Mouse (Mus musculus) forebrain, embryonic 16.5 days (tissue): ENCODE results near the gene Patl2. TPM values are rescaled to one million over a fixed set of nuclear protein-coding genes. Genes with fewer than 3 reads are reported as not detected.

Experiments
- ATAC-seq: fragments of 200-750 bp; cut with Nextera tagmentation; 2 replicates; pipeline ENCODE4 v1.8.0; 2017; ENCODE audit warnings: mild to moderate bottlenecking, moderate library complexity
- H3K27ac ChIP-seq: fragments of 300-500 bp; sonication (generic); 2 replicates; pipeline ENCODE4 v1.5.1; 2014; ENCODE audit warnings: low read length, control low read depth
- H3K27me3 ChIP-seq: fragments of 300-500 bp; sonication (generic); replicated peaks from 2 replicates; pipeline ENCODE4 v1.6.1; 2014; ENCODE audit warnings: low read length; ENCODE audit not compliant: control insufficient read depth, insufficient read depth
- H3K36me3 ChIP-seq: fragments of 300-500 bp; sonication (generic); 2 replicates; pipeline ENCODE4 v1.6.1; 2014; ENCODE audit not compliant: control insufficient read depth, insufficient read depth
- H3K4me1 ChIP-seq: fragments of 300-500 bp; sonication (generic); replicated peaks from 2 replicates; pipeline ENCODE4 v1.6.1; 2014; ENCODE audit warnings: low read length; ENCODE audit not compliant: control insufficient read depth, insufficient read depth
- H3K4me2 ChIP-seq: fragments of 300-500 bp; sonication (generic); 2 replicates; pipeline ENCODE4 v1.6.1; 2014; ENCODE audit warnings: mild to moderate bottlenecking, low read length, control low read depth
- H3K4me3 ChIP-seq: fragments of 300-500 bp; sonication (generic); replicated peaks from 2 replicates; pipeline ENCODE4 v1.5.1; 2014; ENCODE audit warnings: mild to moderate bottlenecking, low read length, control low read depth
- H3K9ac ChIP-seq: fragments of 300-500 bp; sonication (generic); replicated peaks from 2 replicates; pipeline ENCODE4 v1.6.1; 2014; ENCODE audit warnings: low read depth, low read length, control low read depth
- H3K9me3 ChIP-seq: fragments of 300-500 bp; sonication (generic); 2 replicates; pipeline ENCODE4 v1.6.1; 2016; ENCODE audit warnings: low read length; ENCODE audit not compliant: control insufficient read depth
- WGBS: fragments of 180-500 bp; shearing (Covaris S2); extraction: QIAGEN DNeasy Blood & Tissue Kit; methylation state at CpG from one replicate; pipeline ENCODE4 v1.1.7; 2014; 5-methylcytosine and 5-hydroxymethylcytosine counted together
- polyA plus RNA-seq: library from polyadenylated mRNA; unstranded; fragments of >200 nt; fragmentation: Nextera tagmentation; extraction: Ambion mirVana; gene quantifications from 2 replicates; pipeline ENCODE4 v1.2.1, GENCODE M21; 2015

The Patl2 gene
- polyA plus RNA-seq, 1 experiment from 2014 or later, result not detected

DNA sequence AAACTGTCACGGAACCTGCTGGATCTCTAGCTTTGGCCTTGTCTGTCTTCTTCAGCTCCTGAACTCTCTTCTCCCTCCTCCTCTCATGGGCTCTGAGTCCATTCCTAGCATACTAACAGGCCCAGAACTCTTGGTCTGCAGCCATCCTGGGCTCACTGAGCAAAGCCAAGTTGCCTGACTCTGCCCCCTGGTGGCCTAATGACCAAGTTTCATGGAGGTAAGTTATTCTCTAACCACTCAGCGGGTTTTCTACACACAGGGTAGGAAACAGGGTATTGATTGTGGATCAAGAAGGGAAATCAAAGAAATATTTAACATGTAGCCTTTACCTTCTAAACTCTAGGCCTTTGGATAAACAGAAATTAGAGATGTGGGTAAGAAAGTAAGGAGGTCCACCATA is 25.3 kb downstream of the Patl2 start, which contains the start of gene Trim69:
TSS of gene Trim69 (plus strand) at position 21 of the 400 bp plus-strand sequence.
- H3K9ac ChIP-seq, result no peak within 1 kb of the TSS

DNA sequence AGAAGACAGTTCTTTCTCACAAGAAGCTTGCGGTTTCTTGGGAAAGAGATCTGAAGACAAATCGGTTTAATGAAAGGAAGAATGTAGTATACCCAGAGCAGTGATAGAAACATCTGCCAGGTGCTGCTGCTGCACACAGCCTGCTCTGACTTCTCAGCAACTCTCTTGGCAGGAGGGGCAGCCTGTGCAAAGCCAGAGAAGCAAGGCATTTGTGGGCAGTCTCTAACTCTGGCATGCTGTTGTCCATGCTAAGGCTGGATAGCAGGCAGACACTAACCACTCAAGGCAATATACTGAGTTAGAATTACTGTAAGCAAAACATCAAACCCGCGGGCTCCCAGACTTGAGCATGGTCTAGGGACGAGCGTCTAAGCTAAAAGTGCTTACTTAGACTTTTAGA is 26.3 kb downstream of the Patl2 start:
- Histone ChIP-seq H3K27ac (no peak overlapping the region), H3K4me1 (no peaks in the 10 kb centered on the region), H3K27me3 (no peaks in the 10 kb centered on the region), H3K4me2 (no peak overlapping the region), H3K36me3 (no peaks in the 10 kb centered on the region), H3K9ac (no peak overlapping the region), H3K4me3 (no peak overlapping the region), H3K9me3 (no peaks in the 10 kb centered on the region)
- ATAC-seq, result no peak
- WGBS, result 91% methylated on average over 6 of the region's 6 CpGs

More for the DNA sequence above, 25.3 kb downstream of the Patl2 start, which contains the start of gene Trim69:
- Histone ChIP-seq H3K36me3 (no peaks in the 10 kb centered on the region), H3K4me3 (no peak within 1 kb of the TSS), H3K27me3 (no peaks in the 10 kb centered on the region), H3K4me1 (no peaks in the 10 kb centered on the region), H3K9me3 (no peaks in the 10 kb centered on the region), H3K4me2 (no peak within 1 kb of the TSS), H3K27ac (no peak within 1 kb of the TSS)
- 39% methylated on average over 2 of the region's 2 CpGs for WGBS
- ATAC-seq, result peak; percentile 73

DNA sequence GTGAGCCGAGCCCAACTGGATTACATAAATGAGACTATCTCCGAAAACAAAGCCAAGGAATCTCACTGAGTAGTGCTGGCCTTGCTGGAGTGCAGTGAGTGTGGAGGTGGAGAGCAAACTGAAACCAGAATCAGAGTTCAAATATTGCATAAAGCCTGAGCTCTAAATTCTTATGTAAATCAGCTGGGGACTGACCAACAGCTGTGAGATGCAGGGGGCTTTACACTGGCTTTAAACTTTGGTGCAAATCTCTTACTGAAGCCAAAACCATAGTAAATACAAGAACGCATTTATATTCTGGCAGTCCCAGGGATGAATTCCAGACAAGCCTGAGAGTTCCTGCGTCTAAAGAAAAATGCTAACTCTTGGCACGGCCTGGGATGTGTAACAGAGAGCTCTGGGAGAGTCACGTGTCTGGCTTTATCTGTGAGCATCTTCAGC is 27.6 kb downstream of the Patl2 start:
- no peaks in the 10 kb centered on the region for H3K27me3 ChIP-seq
- ATAC-seq, result no peak
- WGBS, result 50% methylated on average over 6 of the region's 6 CpGs
- H3K27ac ChIP-seq, result no peak overlapping the region
- no peak overlapping the region for H3K4me3 ChIP-seq
- no peak overlapping the region for H3K9ac ChIP-seq
- no peaks in the 10 kb centered on the region for H3K36me3 ChIP-seq
- no peaks in the 10 kb centered on the region for H3K4me1 ChIP-seq
- H3K9me3 ChIP-seq, result no peaks in the 10 kb centered on the region
- no peak overlapping the region for H3K4me2 ChIP-seq

DNA sequence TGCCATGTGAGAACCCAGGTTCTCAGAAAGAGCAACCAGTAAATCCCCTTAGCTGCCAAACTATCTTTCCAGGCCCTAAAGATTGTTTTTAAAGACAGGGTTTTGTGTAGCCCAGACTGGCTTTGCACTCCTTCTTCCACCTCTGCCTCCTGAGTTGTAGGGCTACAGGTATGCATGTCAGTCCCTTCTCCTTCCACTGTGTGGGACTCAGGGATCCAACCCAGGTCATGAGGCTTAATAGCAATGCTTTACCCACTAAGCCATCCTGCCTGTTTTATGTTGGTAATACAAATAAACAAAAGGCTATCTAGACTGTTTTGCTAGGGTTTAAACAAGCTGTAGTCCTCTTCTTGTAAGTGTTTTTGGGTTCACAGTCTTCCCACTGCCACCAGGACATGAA is 28.4 kb downstream of the Patl2 start:
- no peak for ATAC-seq
- H3K27me3 ChIP-seq, result no peaks in the 10 kb centered on the region
- no peak overlapping the region for H3K4me2 ChIP-seq
- no peak overlapping the region for H3K4me3 ChIP-seq
- no peaks in the 10 kb centered on the region for H3K36me3 ChIP-seq
- H3K27ac ChIP-seq, result no peak overlapping the region
- no peaks in the 10 kb centered on the region for H3K4me1 ChIP-seq
- H3K9ac ChIP-seq, result no peak overlapping the region
- H3K9me3 ChIP-seq, result no peaks in the 10 kb centered on the region

DNA sequence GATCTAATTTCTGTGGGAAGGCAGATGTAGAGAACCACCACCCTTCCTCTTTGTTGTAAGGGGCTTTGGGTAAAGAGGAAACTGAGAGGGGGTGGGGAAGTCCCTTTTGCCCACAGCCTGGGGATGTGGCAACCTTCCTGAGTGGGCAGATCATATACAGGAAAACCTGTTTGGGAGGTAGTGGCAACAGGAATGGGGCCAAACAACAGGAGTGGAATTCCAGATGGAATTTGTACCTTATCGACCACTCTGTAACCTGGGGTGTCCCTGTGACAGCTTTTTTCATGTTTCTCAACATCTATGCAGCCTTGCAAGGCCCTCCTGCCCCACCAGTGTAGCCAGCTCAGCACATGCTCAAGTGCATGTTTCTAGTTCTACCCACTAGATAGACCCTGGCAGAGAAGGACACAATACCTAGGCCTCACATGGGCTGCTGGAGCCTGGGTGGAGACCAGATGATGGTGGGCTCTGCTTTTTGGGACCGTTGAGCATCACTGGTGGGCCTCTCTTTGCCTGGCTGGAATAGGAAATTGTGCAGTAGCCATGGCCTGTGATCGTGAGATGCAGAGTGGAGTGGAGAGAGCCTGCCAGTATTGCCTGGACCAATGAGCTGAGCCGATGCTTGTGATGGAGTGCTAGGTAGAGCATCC is 29.8 kb downstream of the Patl2 start:
- Histone ChIP-seq H3K9me3 (no peaks in the 10 kb centered on the region), H3K4me3 (no peak overlapping the region), H3K27ac (no peak overlapping the region), H3K4me1 (no peaks in the 10 kb centered on the region), H3K9ac (no peak overlapping the region), H3K27me3 (no peaks in the 10 kb centered on the region), H3K36me3 (no peaks in the 10 kb centered on the region), H3K4me2 (no peak overlapping the region)
- 93% methylated on average over 4 of the region's 4 CpGs for WGBS
- ATAC-seq, result no peak

DNA sequence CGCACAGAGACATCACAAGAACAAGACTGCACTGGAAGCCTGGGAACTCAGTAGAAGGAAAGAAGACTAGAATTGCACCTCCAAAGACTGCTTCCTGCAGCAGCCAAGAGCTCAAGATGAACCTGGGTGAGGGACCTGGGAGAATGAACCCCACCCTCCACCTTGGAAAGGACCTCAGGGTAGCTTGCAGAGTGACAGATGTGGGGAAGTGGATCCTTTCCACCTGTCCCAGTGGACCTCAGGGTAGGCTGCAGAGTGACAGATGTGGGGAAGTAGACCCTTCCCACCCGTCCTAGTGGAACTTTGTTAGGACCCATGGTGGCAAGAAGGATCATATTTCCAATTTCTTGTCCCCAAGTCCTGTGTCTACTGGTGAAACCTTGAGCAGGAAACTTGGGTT is 30.7 kb downstream of the Patl2 start:
- Histone ChIP-seq H3K27ac (no peak overlapping the region), H3K4me3 (no peak overlapping the region), H3K9me3 (no peaks in the 10 kb centered on the region), H3K27me3 (no peaks in the 10 kb centered on the region), H3K9ac (no peak overlapping the region), H3K4me1 (no peaks in the 10 kb centered on the region), H3K36me3 (no peaks in the 10 kb centered on the region), H3K4me2 (no peak overlapping the region)
- no peak for ATAC-seq
- 69% methylated on average over 2 of the region's 2 CpGs for WGBS

DNA sequence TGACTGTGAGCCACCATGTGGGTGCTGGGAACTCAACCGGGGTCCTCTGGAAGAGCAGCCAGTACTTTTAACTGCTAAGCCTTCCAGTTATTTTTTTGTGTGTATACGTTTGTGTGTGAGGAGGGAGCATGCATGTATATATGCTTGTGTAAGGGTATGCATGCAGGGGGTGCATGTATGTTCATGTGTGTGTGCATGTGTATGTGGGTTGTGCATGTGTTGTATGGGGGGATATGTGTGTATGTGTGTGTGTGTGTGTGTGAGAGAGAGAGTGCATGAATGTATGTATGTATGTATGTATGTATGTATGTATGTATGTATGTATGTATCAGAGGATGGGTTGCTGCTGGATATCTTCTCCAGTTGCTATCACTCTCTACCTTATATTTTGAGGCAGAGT is 31.5 kb downstream of the Patl2 start:
- 90% methylated on average over 2 of the region's 2 CpGs for WGBS
- no peaks in the 10 kb centered on the region for H3K9me3 ChIP-seq

DNA sequence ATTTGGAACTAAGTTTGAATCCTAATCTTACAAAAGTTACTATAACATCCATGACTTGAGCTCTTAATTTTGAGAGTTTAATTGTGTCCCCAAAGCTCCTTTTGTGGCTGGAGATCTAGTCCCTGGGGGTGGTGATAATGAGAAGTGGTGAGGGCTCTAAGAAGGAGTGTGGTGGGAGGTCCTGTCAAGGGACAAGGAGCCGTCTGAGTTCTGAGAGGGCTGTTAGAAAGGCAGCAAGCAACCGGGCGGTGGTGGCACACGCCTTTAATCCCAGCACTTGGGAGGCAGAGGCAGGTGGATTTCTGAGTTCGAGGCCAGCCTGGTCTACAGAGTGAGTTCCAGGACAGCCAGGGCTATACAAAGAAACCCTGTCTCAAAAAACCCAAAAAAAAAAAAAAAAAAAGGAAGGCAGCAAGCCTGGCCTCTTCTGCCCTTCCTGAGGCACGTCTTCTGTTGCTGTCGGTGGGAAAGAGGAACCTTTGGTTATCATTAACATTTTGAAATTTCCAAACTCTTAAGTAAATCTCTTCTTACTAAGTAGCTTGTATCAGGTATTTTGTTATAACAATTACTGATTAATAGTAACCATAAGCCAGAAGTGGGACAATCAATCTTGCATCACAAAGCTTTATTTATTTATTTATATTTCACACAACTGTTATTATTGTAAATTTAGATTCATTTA is 32.2 kb downstream of the Patl2 start:
- H3K27ac ChIP-seq, result no peak overlapping the region
- no peaks in the 10 kb centered on the region for H3K27me3 ChIP-seq
- no peak for ATAC-seq
- no peaks in the 10 kb centered on the region for H3K36me3 ChIP-seq
- WGBS, result 79% methylated on average over 6 of the region's 7 CpGs
- H3K9ac ChIP-seq, result no peak overlapping the region
- H3K4me3 ChIP-seq, result no peak overlapping the region
- no peak overlapping the region for H3K4me2 ChIP-seq
- H3K9me3 ChIP-seq, result no peaks in the 10 kb centered on the region
- H3K4me1 ChIP-seq, result no peaks in the 10 kb centered on the region

More for the DNA sequence above, 31.5 kb downstream of the Patl2 start:
- Histone ChIP-seq H3K4me2 (no peak overlapping the region), H3K4me1 (no peaks in the 10 kb centered on the region), H3K27me3 (no peaks in the 10 kb centered on the region), H3K9ac (no peak overlapping the region), H3K36me3 (no peaks in the 10 kb centered on the region), H3K27ac (no peak overlapping the region), H3K4me3 (no peak overlapping the region)
- no peak for ATAC-seq

DNA sequence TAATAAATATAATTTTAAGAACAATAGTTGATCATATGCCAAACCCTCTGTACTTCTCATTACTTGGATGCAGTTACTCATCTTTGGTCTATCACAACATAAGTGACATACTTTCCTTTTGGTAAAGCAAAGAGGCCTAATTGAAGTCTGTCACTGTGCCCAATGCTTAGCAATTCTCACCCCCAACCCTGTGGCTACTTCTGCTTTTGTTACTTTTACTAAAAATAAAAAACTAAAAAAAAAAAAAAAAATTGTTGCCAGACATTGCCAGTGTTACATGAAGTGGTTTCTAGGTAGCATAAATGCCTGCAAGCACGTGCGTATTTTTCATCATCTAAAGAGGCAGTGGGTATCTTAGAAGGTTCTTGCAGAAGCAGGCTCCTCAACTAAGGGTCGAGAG is 33.1 kb downstream of the Patl2 start:
- no peak overlapping the region for H3K4me3 ChIP-seq
- 83% methylated on average over 3 of the region's 3 CpGs for WGBS
- ATAC-seq, result no peak
- no peaks in the 10 kb centered on the region for H3K9me3 ChIP-seq
- H3K27ac ChIP-seq, result no peak overlapping the region
- H3K4me2 ChIP-seq, result no peak overlapping the region
- 0 out of 2 replicates have a peak, but pooled peaks cover 2% of the 10 kb centered on the region for H3K4me1 ChIP-seq
- no peaks in the 10 kb centered on the region for H3K27me3 ChIP-seq
- H3K36me3 ChIP-seq, result no peaks in the 10 kb centered on the region
- H3K9ac ChIP-seq, result no peak overlapping the region
